Mouse (Mus musculus) heart, embryonic 10.5 days (tissue): ENCODE data around the gene Ccdc151. TPM values are rescaled to one million over a fixed set of nuclear protein-coding genes. Genes with fewer than 3 reads are reported as not detected.

ENCODE experiments used
- DNase-seq: peaks from one replicate; pipeline ENCODE4 v3.0.0-alpha.2; 2017; ENCODE audit warnings: low spot score
- H3K27ac ChIP-seq: fragments of 300-500 bp; sonication (generic); 2 replicates; pipeline ENCODE4 v1.5.1; 2016; ENCODE audit warnings: mild to moderate bottlenecking
- H3K27me3 ChIP-seq: fragments of 300-500 bp; sonication (generic); 2 replicates; pipeline ENCODE4 v1.6.1; 2016; ENCODE audit warnings: mild to moderate bottlenecking; ENCODE audit not compliant: poor library complexity, insufficient read depth, severe bottlenecking
- H3K36me3 ChIP-seq: fragments of 300-500 bp; sonication (generic); 2 replicates; pipeline ENCODE4 v1.6.1; 2016; ENCODE audit warnings: mild to moderate bottlenecking, moderate library complexity
- H3K4me1 ChIP-seq: fragments of 300-500 bp; sonication (generic); 2 replicates; pipeline ENCODE4 v1.6.1; 2016; ENCODE audit warnings: mild to moderate bottlenecking
- H3K4me3 ChIP-seq: fragments of 300-500 bp; sonication (generic); 2 replicates; pipeline ENCODE4 v1.5.1; 2016; ENCODE audit warnings: mild to moderate bottlenecking, moderate library complexity
- H3K9me3 ChIP-seq: fragments of 300-500 bp; sonication (generic); 2 replicates; pipeline ENCODE4 v1.6.1; 2016; ENCODE audit warnings: mild to moderate bottlenecking, moderate library complexity
- WGBS: fragments of 180-500 bp; shearing (Covaris S2); methylation state at CpG from one replicate; pipeline ENCODE4 v1.1.7; 2016; 5-methylcytosine and 5-hydroxymethylcytosine counted together
- polyA plus RNA-seq: library from polyadenylated mRNA; unstranded; fragments of >200 nt; fragmentation: Nextera tagmentation; extraction: Ambion mirVana; gene quantifications from 2 replicates; pipeline ENCODE4 v1.2.1, GENCODE M21; 2016

The Ccdc151 gene
- polyA plus RNA-seq, 1 experiment from 2014 or later, result 0.75 TPM

GRCm38 (mm10) chr9:21961366-21961980 lies 41.0 kb downstream of the Ccdc151 start:
- Histone ChIP-seq H3K4me3 (peak overlapping the region; percentile 58), H3K9me3 (no peaks in the 10 kb centered on the region), H3K27ac (peak overlapping the region; percentile 82; the same call in 1 of the 2 replicates), H3K27me3 (peaks cover 46% of the 10 kb centered on the region), H3K4me1 (peaks cover 46% of the 10 kb centered on the region), H3K36me3 (peaks cover 24% of the 10 kb centered on the region)
- no peak for DNase-seq
- WGBS, result 1% methylated on average over 35 of the region's 35 CpGs

GRCm38 (mm10) chr9:21960558-21961208 lies 41.8 kb downstream of the Ccdc151 start:
- Histone ChIP-seq H3K27me3 (peaks cover 46% of the 10 kb centered on the region), H3K4me3 (peak overlapping the region; percentile 58), H3K36me3 (peaks cover 24% of the 10 kb centered on the region), H3K27ac (peak overlapping the region; percentile 82; the same call in 1 of the 2 replicates), H3K4me1 (peaks cover 49% of the 10 kb centered on the region), H3K9me3 (no peaks in the 10 kb centered on the region)
- DNase-seq, result no peak
- WGBS, result 13% methylated on average over 26 of the region's 26 CpGs

DNA sequence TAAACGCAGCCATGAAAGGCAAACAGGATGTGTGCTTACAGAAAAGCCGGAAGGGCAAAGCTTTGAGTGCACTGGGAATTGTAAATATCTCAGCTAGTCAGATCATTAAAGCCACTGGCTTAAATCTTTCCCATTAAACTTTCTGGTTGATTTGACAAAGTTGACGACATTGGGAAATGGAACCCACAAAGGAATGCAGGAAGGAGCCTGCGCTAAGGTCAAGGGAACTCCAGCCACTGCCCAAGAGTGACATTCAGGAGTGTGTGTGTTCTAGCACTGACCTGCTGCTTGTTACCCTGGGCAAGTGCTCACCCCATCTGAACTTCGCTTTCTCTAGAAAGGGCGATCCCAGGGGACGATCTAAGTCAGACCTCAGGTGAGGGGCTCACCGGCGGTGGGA lies 42.3 kb downstream of the Ccdc151 start:
- Histone ChIP-seq H3K27ac (peak overlapping the region; percentile 82; the same call in 1 of the 2 replicates), H3K27me3 (peaks cover 46% of the 10 kb centered on the region), H3K4me1 (peaks cover 49% of the 10 kb centered on the region), H3K36me3 (peaks cover 24% of the 10 kb centered on the region), H3K9me3 (no peaks in the 10 kb centered on the region), H3K4me3 (peak overlapping the region; percentile 58)
- no peak for DNase-seq
- 48% methylated on average over 9 of the region's 9 CpGs for WGBS

DNA sequence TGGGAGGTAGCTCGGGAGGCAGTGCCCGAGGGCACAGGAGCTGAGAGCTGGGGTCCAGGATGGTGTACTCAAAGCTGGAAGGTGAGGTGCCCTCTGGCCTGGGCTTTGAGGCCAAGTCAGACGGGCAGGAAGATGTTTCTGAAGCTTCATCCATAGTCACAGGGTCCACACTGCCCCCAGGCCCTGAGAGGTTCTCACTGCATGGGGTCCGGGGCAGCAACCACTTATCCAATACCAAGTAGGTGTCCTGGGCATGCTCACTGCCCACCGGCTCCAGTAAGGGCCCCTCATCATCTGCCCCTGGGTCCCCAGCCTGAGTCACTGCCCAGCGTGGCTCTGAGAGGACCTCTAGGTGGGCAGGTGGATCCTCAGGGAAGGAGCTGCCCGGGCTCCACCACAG lies 43.2 kb downstream of the Ccdc151 start:
- 80% methylated on average over 7 of the region's 7 CpGs for WGBS
- H3K4me3 ChIP-seq, result no peak overlapping the region
- H3K4me1 ChIP-seq, result peaks cover 49% of the 10 kb centered on the region
- no peak overlapping the region for H3K27ac ChIP-seq
- H3K36me3 ChIP-seq, result peaks cover 24% of the 10 kb centered on the region
- peaks cover 46% of the 10 kb centered on the region for H3K27me3 ChIP-seq
- H3K9me3 ChIP-seq, result no peaks in the 10 kb centered on the region
- DNase-seq, result no peak

GRCm38 (mm10) chr9:21958372-21958771 lies 44.1 kb downstream of the Ccdc151 start:
- Histone ChIP-seq H3K27me3 (peaks cover 44% of the 10 kb centered on the region), H3K4me1 (peaks cover 41% of the 10 kb centered on the region), H3K36me3 (peaks cover 24% of the 10 kb centered on the region), H3K4me3 (peak overlapping the region; percentile 24; the same call in 1 of the 2 replicates), H3K27ac (no peak overlapping the region), H3K9me3 (no peaks in the 10 kb centered on the region)
- WGBS, result 72% methylated on average over 5 of the region's 5 CpGs
- DNase-seq, result no peak

DNA sequence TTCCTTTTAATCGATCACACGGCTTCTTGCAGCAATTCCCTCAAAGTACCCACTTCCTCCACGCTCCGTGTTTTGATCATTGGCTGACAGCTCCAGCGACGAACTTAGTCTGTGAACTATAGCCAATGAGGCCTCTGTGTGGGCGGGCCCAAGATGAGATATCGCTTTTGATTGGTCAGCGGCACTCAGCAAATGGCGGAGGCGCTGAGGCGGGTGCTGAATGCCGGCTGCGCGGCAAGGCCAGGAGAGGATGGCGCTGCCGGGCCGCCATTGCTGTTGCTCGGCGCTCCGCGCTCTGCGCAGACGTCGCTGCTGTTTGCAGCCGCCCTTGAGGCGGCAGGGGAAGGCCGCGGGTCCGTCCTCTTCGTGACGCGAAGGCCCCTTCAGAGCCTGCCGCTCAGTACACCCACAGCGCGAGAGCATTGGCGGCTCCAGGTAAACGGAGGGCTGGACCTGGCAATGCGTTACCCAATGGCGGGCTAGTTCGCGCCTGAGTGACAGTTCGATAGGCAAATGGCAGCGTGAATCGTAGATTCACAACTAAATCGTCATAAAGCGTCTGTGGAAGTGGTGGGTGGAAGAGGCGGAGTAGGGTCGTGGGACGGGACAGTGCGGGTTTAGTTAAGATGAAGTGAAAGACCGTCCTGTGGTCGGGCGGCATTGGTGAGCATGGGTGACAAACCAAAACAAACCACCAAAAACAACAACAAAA lies 46.7 kb downstream of the Ccdc151 start, which contains the start of gene Swsap1:
Gene Swsap1, plus strand, starts transcription at position 186 of the 712 bp plus-strand sequence.
- Histone ChIP-seq H3K36me3 (peaks cover 24% of the 10 kb centered on the region), H3K27me3 (peaks cover 20% of the 10 kb centered on the region), H3K4me3 (peak within 1 kb of the TSS; percentile 73), H3K9me3 (no peaks in the 10 kb centered on the region), H3K27ac (peak within 1 kb of the TSS; percentile 94), H3K4me1 (peaks cover 14% of the 10 kb centered on the region)
- WGBS, result under 1% methylated on average over 54 of the region's 54 CpGs
- peak; percentile 99 for DNase-seq

DNA sequence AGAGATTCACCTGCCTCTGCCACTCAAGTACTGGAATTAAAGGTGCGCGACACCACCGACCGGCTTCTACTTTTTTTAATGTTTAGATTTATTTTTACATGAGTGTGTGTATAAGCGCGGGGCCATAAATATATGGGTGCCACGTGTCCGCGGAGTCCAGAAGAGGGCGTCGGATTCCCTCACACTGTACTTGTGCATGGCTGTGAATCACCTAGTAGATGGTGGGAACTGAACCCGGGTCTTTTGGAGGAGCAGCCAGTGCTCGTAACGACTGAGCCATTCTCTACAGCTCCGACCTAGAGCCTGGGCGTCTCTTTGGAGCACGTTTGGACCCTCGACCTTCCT lies 47.2 kb downstream of the Ccdc151 start:
- no peaks in the 10 kb centered on the region for H3K9me3 ChIP-seq
- peak overlapping the region; percentile 73 for H3K4me3 ChIP-seq
- peaks cover 15% of the 10 kb centered on the region for H3K27me3 ChIP-seq
- peaks cover 24% of the 10 kb centered on the region for H3K36me3 ChIP-seq
- H3K4me1 ChIP-seq, result peaks cover 10% of the 10 kb centered on the region; the same call in 1 of the 2 replicates
- no peak for DNase-seq
- 2% methylated on average over 18 of the region's 18 CpGs for WGBS
- H3K27ac ChIP-seq, result peak overlapping the region; percentile 94

DNA sequence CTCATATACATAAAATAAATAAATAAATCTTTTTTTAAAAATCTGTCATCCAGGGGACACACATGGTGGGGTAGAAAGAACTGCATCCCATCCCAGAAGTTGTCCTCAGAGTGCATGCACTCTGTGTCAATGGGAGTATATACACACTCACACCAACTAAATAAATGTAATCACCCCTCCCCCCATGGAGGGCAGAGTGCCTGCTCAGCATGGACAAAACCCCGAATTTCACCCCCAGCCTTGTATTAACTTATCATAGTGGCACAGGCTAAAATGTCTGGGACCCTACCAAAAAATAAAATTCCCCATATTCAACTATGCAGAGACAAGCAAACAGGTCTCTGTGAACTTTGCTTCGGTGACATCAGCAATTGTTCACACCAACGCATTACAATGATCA lies 47.8 kb downstream of the Ccdc151 start:
- 81% methylated on average over 3 of the region's 3 CpGs for WGBS
- peaks cover 12% of the 10 kb centered on the region for H3K27me3 ChIP-seq
- no peaks in the 10 kb centered on the region for H3K9me3 ChIP-seq
- H3K4me3 ChIP-seq, result no peak overlapping the region
- no peak overlapping the region for H3K27ac ChIP-seq
- H3K36me3 ChIP-seq, result peaks cover 21% of the 10 kb centered on the region
- DNase-seq, result no peak
- peaks cover 10% of the 10 kb centered on the region; the same call in 1 of the 2 replicates for H3K4me1 ChIP-seq

DNA sequence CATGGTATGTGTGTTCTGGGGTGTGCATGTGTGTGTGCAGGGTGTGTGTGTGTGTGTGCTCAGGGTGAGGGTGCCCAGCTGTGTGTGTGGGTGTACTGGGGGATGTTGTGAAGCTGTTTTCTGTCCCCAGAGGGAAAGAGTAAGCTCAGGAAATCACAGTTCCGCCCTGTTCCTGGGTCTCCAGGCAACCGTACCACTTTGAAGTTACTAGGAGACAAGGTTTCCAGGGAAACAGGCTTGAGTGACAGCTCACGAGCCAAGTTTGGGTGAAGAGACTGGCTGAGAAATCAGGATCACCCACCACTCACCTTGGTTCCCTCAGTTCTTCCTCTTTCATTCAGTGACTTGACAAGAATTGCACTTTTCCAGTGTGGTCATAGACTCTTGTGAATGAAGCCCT lies 48.8 kb downstream of the Ccdc151 start:
- Histone ChIP-seq H3K4me1 (peaks cover 10% of the 10 kb centered on the region; the same call in 1 of the 2 replicates), H3K27ac (no peak overlapping the region), H3K36me3 (peaks cover 12% of the 10 kb centered on the region; the same call in 1 of the 2 replicates), H3K4me3 (no peak overlapping the region), H3K27me3 (peaks cover 14% of the 10 kb centered on the region), H3K9me3 (no peaks in the 10 kb centered on the region)
- WGBS, result 4% methylated on average over 3 of the region's 3 CpGs
- DNase-seq, result no peak

DNA sequence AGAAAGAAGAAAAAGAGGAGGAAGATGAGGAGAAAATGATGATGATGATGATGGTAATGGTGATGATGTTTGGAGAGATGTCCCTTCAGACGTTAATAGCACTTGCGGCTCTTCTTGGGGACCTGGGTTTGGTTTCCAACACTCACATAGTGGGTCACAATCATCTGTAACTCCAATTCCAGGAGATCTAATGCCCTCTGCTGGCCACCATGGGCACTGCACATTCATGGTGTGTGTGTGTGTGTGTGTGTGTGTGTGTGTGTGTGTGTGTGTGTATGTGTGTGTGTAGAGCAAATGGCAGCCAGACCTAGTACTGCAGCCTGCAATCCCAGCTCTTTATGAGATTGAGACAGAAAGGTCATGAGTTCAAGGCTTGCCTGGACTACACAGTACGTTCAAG lies 50.5 kb downstream of the Ccdc151 start:
- DNase-seq, result no peak
- Histone ChIP-seq H3K27me3 (peaks cover 30% of the 10 kb centered on the region), H3K4me1 (peaks cover 13% of the 10 kb centered on the region), H3K9me3 (no peaks in the 10 kb centered on the region), H3K36me3 (no peaks in the 10 kb centered on the region), H3K27ac (no peak overlapping the region), H3K4me3 (no peak overlapping the region)
- 78% methylated on average over 3 of the region's 3 CpGs for WGBS

GRCm38 (mm10) chr9:21950322-21950721 lies 52.1 kb downstream of the Ccdc151 start:
- DNase-seq, result no peak
- WGBS, result 13% methylated on average over 11 of the region's 11 CpGs
- H3K27ac ChIP-seq, result no peak overlapping the region
- no peaks in the 10 kb centered on the region for H3K9me3 ChIP-seq
- H3K27me3 ChIP-seq, result peaks cover 47% of the 10 kb centered on the region
- peaks cover 6% of the 10 kb centered on the region for H3K4me1 ChIP-seq
- H3K4me3 ChIP-seq, result no peak overlapping the region
- H3K36me3 ChIP-seq, result no peaks in the 10 kb centered on the region

- Histone ChIP-seq H3K36me3 (no peaks in the 10 kb centered on the region), H3K9me3 (no peaks in the 10 kb centered on the region), H3K27ac (no peak overlapping the region), H3K4me1 (peaks cover 10% of the 10 kb centered on the region), H3K4me3 (no peak overlapping the region), H3K27me3 (peaks cover 60% of the 10 kb centered on the region)
- no peak for DNase-seq
- 62% methylated on average over 6 of the region's 6 CpGs for WGBS
Measured at GRCm38 (mm10) chr9:21948790-21949189, 53.6 kb downstream of the Ccdc151 start.

- H3K36me3 ChIP-seq, result no peaks in the 10 kb centered on the region
- H3K9me3 ChIP-seq, result no peaks in the 10 kb centered on the region
- no peak overlapping the region for H3K27ac ChIP-seq
- no peak for DNase-seq
- H3K4me1 ChIP-seq, result peaks cover 15% of the 10 kb centered on the region
- H3K27me3 ChIP-seq, result peaks cover 67% of the 10 kb centered on the region
- 49% methylated on average over 8 of the region's 8 CpGs for WGBS
- no peak overlapping the region for H3K4me3 ChIP-seq
Measured at GRCm38 (mm10) chr9:21948146-21948545, 54.3 kb downstream of the Ccdc151 start.
